Mouse (Mus musculus): ENCODE results near the gene Plekhj1.

Gene Plekhj1

GRCm38 (mm10) chr10:80774981-80775380, 23.4 kb downstream of the Plekhj1 start:
- no peak for DNase-seq

GRCm38 (mm10) chr10:80774549-80774948, 23.9 kb downstream of the Plekhj1 start:
- DNase-seq = peak; percentile 86

GRCm38 (mm10) chr10:80773816-80774215, 24.6 kb downstream of the Plekhj1 start:
- DNase-seq = no peak

GRCm38 (mm10) chr10:80768365-80768764, 30.1 kb downstream of the Plekhj1 start:
- DNase-seq = no peak

GRCm38 (mm10) chr10:80766161-80766815, 32.1 kb downstream of the Plekhj1 start:
- DNase-seq = no peak

- DNase-seq = no peak
Observed at GRCm38 (mm10) chr10:80765746-80766145, 32.7 kb downstream of the Plekhj1 start.

- no peak for DNase-seq
Observed at GRCm38 (mm10) chr10:80763502-80763901, 34.9 kb downstream of the Plekhj1 start.

- no peak for DNase-seq
Observed at GRCm38 (mm10) chr10:80761821-80762220, 36.6 kb downstream of the Plekhj1 start.

- no peak for DNase-seq
Observed at GRCm38 (mm10) chr10:80760596-80761524, 37.6 kb downstream of the Plekhj1 start.

GRCm38 (mm10) chr10:80758651-80759050, 39.8 kb downstream of the Plekhj1 start:
- DNase-seq = no peak

- peak; percentile 62 for DNase-seq
Observed at GRCm38 (mm10) chr10:80757717-80758116, 40.7 kb downstream of the Plekhj1 start.

- DNase-seq = no peak
Observed at GRCm38 (mm10) chr10:80756967-80757366, 41.5 kb downstream of the Plekhj1 start.

GRCm38 (mm10) chr10:80756509-80756908, 41.9 kb downstream of the Plekhj1 start:
- no peak for DNase-seq

- no peak for DNase-seq
Observed at GRCm38 (mm10) chr10:80756099-80756498, 42.3 kb downstream of the Plekhj1 start.

- DNase-seq = no peak
Observed at GRCm38 (mm10) chr10:80755291-80756015, 43.0 kb downstream of the Plekhj1 start.

- DNase-seq = peak; percentile 99
Observed at GRCm38 (mm10) chr10:80754594-80755290, 43.7 kb downstream of the Plekhj1 start, which contains the start of gene Dot1l. Dot1l (plus strand) TSS chr10:80755206.

GRCm38 (mm10) chr10:80752079-80752625, 46.3 kb downstream of the Plekhj1 start:
- DNase-seq = peak; percentile 62

GRCm38 (mm10) chr10:80751188-80751832, 47.1 kb downstream of the Plekhj1 start:
- peak; percentile 50 for DNase-seq

- DNase-seq = no peak
Observed at GRCm38 (mm10) chr10:80748609-80749008, 49.8 kb downstream of the Plekhj1 start.

GRCm38 (mm10) chr10:80747410-80747809, 51.0 kb downstream of the Plekhj1 start:
- DNase-seq = peak; percentile 72

All from right cerebral cortex, postnatal 14 days (tissue).